Mouse (Mus musculus) CH12F3 (cell line): ENCODE results near the gene Zmym1.
"Not testable (repeated sequence)": the region's sequence is repeated elsewhere in the genome, so short reads cannot be mapped to it uniquely, and the experiment has no call there.

Source experiments
- in situ Hi-C: fragments of 300-500 bp; cut with MboI; formaldehyde crosslinking; loops from 2 replicates; pipeline ENCODE4 v1.14.3; 2020; ENCODE audit warnings: low sequenced_read_pairs

Gene Zmym1

GRCm38 (mm10) chr4:127027228-127028190 is 33.4 kb downstream of the Zmym1 start:
- in situ Hi-C loops, result no loop called here

GRCm38 (mm10) chr4:127026826-127027225 is 34.1 kb downstream of the Zmym1 start:
- in situ Hi-C loops, result no loop called here

- in situ Hi-C loops, result no loop called here
These were observed 36.7 kb downstream of the Zmym1 start for GRCm38 (mm10) chr4:127024240-127024639.

- in situ Hi-C loops, result no loop called here
These were observed 37.8 kb downstream of the Zmym1 start for GRCm38 (mm10) chr4:127023201-127023600.

GRCm38 (mm10) chr4:127021989-127022626 is 38.8 kb downstream of the Zmym1 start:
- in situ Hi-C loops, result no loop called here

GRCm38 (mm10) chr4:127021151-127021945 is 39.6 kb downstream of the Zmym1 start, which contains the start of gene Sfpq:
TSS of gene Sfpq (plus strand) at chr4:127021324.
- in situ Hi-C loops, result no loop called here

- in situ Hi-C loops, result no loop called here
These were observed 40.4 kb downstream of the Zmym1 start for GRCm38 (mm10) chr4:127020411-127021150.

GRCm38 (mm10) chr4:127016366-127016765 is 44.6 kb downstream of the Zmym1 start:
- in situ Hi-C loops, result no loop called here

GRCm38 (mm10) chr4:127015294-127015993 is 45.5 kb downstream of the Zmym1 start:
- in situ Hi-C loops, result not testable (repeated sequence)

- in situ Hi-C loops, result no loop called here
These were observed 55.6 kb downstream of the Zmym1 start for GRCm38 (mm10) chr4:127005113-127005936.

GRCm38 (mm10) chr4:127004384-127004783 is 56.6 kb downstream of the Zmym1 start:
- in situ Hi-C loops, result no loop called here

GRCm38 (mm10) chr4:127000601-127001105 is 60.3 kb downstream of the Zmym1 start:
- in situ Hi-C loops, result no loop called here

- in situ Hi-C loops, result not testable (repeated sequence)
These were observed 61.6 kb downstream of the Zmym1 start for GRCm38 (mm10) chr4:126999372-126999771.
